Mouse (Mus musculus) intestine, embryonic 14.5 days (tissue): Measurements from ENCODE around the gene Trim15. TPM values are rescaled to one million over a fixed set of nuclear protein-coding genes. Genes with fewer than 3 reads are reported as not detected.

Experiments used
- ATAC-seq: fragments of 200-750 bp; cut with Nextera tagmentation; replicated peaks from 2 replicates; pipeline ENCODE4 v1.8.0; 2017; ENCODE audit warnings: low read depth, moderate number of reproducible peaks, moderate TSS enrichment, moderate library complexity; ENCODE audit not compliant: low FRiP score, low TSS enrichment
- DNase-seq: peaks from one replicate; pipeline ENCODE4 v3.0.0-alpha.2; 2018; ENCODE audit warnings: low spot score
- H3K27ac ChIP-seq: fragments of 300-500 bp; sonication (generic); 2 replicates; pipeline ENCODE4 v1.5.1; 2014; ENCODE audit warnings: low read depth, mild to moderate bottlenecking, control low read depth
- H3K27me3 ChIP-seq: fragments of 300-500 bp; sonication (generic); replicated peaks from 2 replicates; pipeline ENCODE4 v1.6.1; 2014; ENCODE audit warnings: low read length, control low read depth; ENCODE audit not compliant: control insufficient read depth, insufficient read depth
- H3K36me3 ChIP-seq: fragments of 300-500 bp; sonication (generic); 2 replicates; pipeline ENCODE4 v1.6.1; 2014; ENCODE audit warnings: low read length, control low read depth; ENCODE audit not compliant: control insufficient read depth, insufficient read depth
- H3K4me1 ChIP-seq: fragments of 300-500 bp; sonication (generic); replicated peaks from 2 replicates; pipeline ENCODE4 v1.6.1; 2014; ENCODE audit warnings: low read length, control low read depth, mixed read lengths; ENCODE audit not compliant: control insufficient read depth, insufficient read depth
- H3K4me2 ChIP-seq: fragments of 300-500 bp; sonication (generic); 2 replicates; pipeline ENCODE4 v1.6.1; 2014; ENCODE audit warnings: low read length
- H3K4me3 ChIP-seq: fragments of 300-500 bp; sonication (generic); 2 replicates; pipeline ENCODE4 v1.5.1; 2014; ENCODE audit warnings: low read depth, low read length, control low read depth, mixed read lengths
- H3K9ac ChIP-seq: fragments of 300-500 bp; sonication (generic); 2 replicates; pipeline ENCODE4 v1.6.1; 2014; ENCODE audit warnings: mild to moderate bottlenecking, low read length
- H3K9me3 ChIP-seq: fragments of 300-500 bp; sonication (generic); 2 replicates; pipeline ENCODE4 v1.6.1; 2016; ENCODE audit warnings: low read length, control low read depth; ENCODE audit not compliant: control insufficient read depth
- WGBS: fragments of 180-500 bp; shearing (Covaris S2); extraction: QIAGEN DNeasy Blood & Tissue Kit; methylation state at CpG from one replicate; pipeline ENCODE4 v1.1.7; 2014; 5-methylcytosine and 5-hydroxymethylcytosine counted together
- polyA plus RNA-seq: library from polyadenylated mRNA; unstranded; fragments of >200 nt; fragmentation: Nextera tagmentation; extraction: Ambion mirVana; gene quantifications from 2 replicates; pipeline ENCODE4 v1.2.1, GENCODE M21; 2014

The Trim15 gene
- polyA plus RNA-seq, 1 experiment from 2014 or later: 1.3 TPM

DNA sequence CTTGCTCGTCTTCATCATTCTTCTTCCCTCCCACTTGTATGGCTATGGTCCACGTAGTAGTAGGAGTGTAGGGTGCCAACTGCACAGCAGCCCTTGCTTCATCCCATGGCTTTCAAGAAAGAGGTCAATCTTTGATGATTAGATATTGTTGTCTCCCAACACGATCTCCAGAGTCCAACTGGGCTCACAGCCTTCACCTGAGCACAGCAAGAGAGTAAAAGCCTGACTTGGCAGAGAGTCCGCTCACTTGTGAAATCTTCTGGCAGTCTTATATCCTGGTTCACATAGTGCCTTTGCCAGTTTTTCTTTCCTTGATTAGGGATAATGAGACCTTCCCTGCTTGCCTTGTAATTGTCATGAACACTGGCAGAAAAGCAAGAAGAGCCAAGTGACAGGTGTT lies 10.8 kb downstream of the Trim15 start:
- WGBS: 91% methylated on average over 4 of the region's 4 CpGs

GRCm38 (mm10) chr17:36855484-36855883 lies 11.5 kb downstream of the Trim15 start:
- Histone ChIP-seq H3K4me1 (no peaks in the 10 kb centered on the region), H3K36me3 (peaks cover 96% of the 10 kb centered on the region), H3K9me3 (no peaks in the 10 kb centered on the region), H3K27me3 (no peaks in the 10 kb centered on the region), H3K4me2 (no peak overlapping the region), H3K27ac (no peak overlapping the region), H3K4me3 (no peak overlapping the region), H3K9ac (no peak overlapping the region)
- DNase-seq (no peak), ATAC-seq (no peak)
- WGBS: 89% methylated on average over 3 of the region's 3 CpGs

More for the DNA sequence above, 10.8 kb downstream of the Trim15 start:
- Histone ChIP-seq H3K9me3 (no peaks in the 10 kb centered on the region), H3K27me3 (no peaks in the 10 kb centered on the region), H3K9ac (no peak overlapping the region), H3K4me1 (no peaks in the 10 kb centered on the region), H3K4me3 (no peak overlapping the region), H3K4me2 (no peak overlapping the region), H3K36me3 (peaks cover 89% of the 10 kb centered on the region), H3K27ac (no peak overlapping the region)
- no peak for ATAC-seq
- no peak for DNase-seq

GRCm38 (mm10) chr17:36851627-36852026 lies 15.4 kb downstream of the Trim15 start:
- Histone ChIP-seq H3K4me3 (no peak overlapping the region), H3K4me1 (no peaks in the 10 kb centered on the region), H3K4me2 (no peak overlapping the region), H3K9me3 (no peaks in the 10 kb centered on the region), H3K36me3 (peaks cover 61% of the 10 kb centered on the region), H3K9ac (no peak overlapping the region), H3K27me3 (no peaks in the 10 kb centered on the region), H3K27ac (no peak overlapping the region)
- DNase-seq (no peak), ATAC-seq (no peak)
- WGBS: 72% methylated on average over 5 of the region's 5 CpGs

DNA sequence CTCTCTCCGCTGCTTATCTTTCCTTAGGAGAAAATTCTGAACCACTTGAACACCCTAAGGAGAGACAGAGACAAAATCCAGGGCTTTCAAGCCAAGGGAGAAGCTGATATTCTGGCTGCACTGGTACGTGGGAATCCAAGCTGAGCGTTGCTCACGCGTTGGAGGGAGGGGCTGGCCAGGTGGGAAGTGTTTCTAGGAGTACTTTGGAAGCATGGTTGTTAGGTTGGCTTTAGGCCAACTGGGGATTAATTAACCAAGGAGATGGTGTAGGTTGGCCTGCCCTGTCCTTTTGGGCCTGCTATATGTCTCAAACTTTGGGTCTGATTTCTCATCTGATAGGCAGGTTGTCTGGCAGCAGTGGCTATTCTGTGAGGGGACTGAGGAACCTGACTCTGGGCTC lies 15.8 kb downstream of the Trim15 start:
- Histone ChIP-seq H3K9ac (no peak overlapping the region), H3K4me2 (no peak overlapping the region), H3K4me3 (no peak overlapping the region), H3K36me3 (peaks cover 57% of the 10 kb centered on the region), H3K9me3 (no peaks in the 10 kb centered on the region), H3K27ac (no peak overlapping the region), H3K27me3 (no peaks in the 10 kb centered on the region), H3K4me1 (no peaks in the 10 kb centered on the region)
- ATAC-seq (peak; percentile 61; the same call in 1 of the 2 replicates), DNase-seq (no peak)
- WGBS: 70% methylated on average over 5 of the region's 5 CpGs

DNA sequence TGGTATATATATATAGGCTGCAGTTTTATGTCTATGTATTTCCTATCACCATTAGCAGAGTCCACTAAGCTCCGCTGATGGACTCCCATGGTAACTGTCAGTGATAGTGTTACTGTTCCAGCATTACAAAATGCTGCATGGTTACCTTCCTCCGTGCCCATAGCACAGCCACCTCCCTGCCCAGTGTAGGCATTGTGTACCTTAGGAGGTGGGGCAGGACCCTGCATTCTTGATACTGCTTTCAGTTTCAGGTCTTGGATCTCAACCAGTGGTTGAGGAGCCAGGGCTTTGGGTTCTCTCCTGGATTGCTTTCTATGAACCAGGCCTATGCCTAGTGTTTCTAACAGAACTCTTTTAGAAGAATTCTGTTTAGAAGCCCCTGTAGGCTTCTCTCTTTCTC lies 17.0 kb downstream of the Trim15 start:
- Histone ChIP-seq H3K4me1 (no peaks in the 10 kb centered on the region), H3K36me3 (peaks cover 46% of the 10 kb centered on the region), H3K27ac (no peak overlapping the region), H3K9me3 (no peaks in the 10 kb centered on the region), H3K27me3 (no peaks in the 10 kb centered on the region), H3K4me3 (no peak overlapping the region), H3K4me2 (no peak overlapping the region), H3K9ac (no peak overlapping the region)
- 0 out of 2 replicates have a peak, but pooled peaks have one; percentile 28 for ATAC-seq
- DNase-seq: no peak
- WGBS: 78% methylated on average over 2 of the region's 2 CpGs

DNA sequence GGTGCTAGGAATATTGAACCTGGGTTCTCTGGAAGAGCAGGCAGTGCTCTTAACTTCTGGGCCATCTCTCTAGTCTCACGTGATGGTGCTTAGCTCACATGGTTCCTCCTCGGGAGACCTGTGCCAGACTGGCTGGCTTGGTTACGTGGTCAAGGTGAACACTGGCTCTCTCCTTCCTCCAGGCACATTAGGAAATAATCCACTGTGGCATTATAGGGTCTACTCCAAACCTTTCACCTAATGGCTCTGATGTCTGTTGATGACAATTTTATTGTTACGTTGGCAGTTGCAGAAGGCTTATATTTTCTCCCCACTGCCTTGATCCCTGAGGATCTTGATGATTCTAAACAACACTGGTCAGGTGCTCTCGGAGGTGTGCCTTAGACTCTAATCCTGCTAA lies 18.1 kb downstream of the Trim15 start:
- DNase-seq (no peak), ATAC-seq (no peak)
- WGBS: 66% methylated on average over 5 of the region's 5 CpGs
- Histone ChIP-seq H3K4me2 (no peak overlapping the region), H3K4me3 (no peak overlapping the region), H3K9ac (no peak overlapping the region), H3K36me3 (peaks cover 36% of the 10 kb centered on the region), H3K4me1 (no peaks in the 10 kb centered on the region), H3K27me3 (no peaks in the 10 kb centered on the region), H3K9me3 (no peaks in the 10 kb centered on the region), H3K27ac (no peak overlapping the region)

- Histone ChIP-seq H3K27me3 (no peaks in the 10 kb centered on the region), H3K27ac (no peak overlapping the region), H3K4me3 (no peak overlapping the region), H3K9me3 (no peaks in the 10 kb centered on the region), H3K4me2 (no peak overlapping the region), H3K36me3 (0 out of 2 replicates have a peak, but pooled peaks cover 5% of the 10 kb centered on the region), H3K9ac (no peak overlapping the region), H3K4me1 (no peaks in the 10 kb centered on the region)
- 79% methylated on average over 1 of the region's 1 CpGs for WGBS
- ATAC-seq: no peak
- no peak for DNase-seq
These were observed 22.3 kb downstream of the Trim15 start for GRCm38 (mm10) chr17:36844725-36845124.

GRCm38 (mm10) chr17:36844286-36844719 lies 22.7 kb downstream of the Trim15 start:
- no peak overlapping the region for H3K4me3 ChIP-seq
- H3K4me2 ChIP-seq: no peak overlapping the region
- no peak overlapping the region for H3K9ac ChIP-seq
- H3K27me3 ChIP-seq: no peaks in the 10 kb centered on the region
- H3K27ac ChIP-seq: no peak overlapping the region
- H3K36me3 ChIP-seq: 0 out of 2 replicates have a peak, but pooled peaks cover 5% of the 10 kb centered on the region
- no peaks in the 10 kb centered on the region for H3K9me3 ChIP-seq
- ATAC-seq (no peak), DNase-seq (no peak)
- no peaks in the 10 kb centered on the region for H3K4me1 ChIP-seq

DNA sequence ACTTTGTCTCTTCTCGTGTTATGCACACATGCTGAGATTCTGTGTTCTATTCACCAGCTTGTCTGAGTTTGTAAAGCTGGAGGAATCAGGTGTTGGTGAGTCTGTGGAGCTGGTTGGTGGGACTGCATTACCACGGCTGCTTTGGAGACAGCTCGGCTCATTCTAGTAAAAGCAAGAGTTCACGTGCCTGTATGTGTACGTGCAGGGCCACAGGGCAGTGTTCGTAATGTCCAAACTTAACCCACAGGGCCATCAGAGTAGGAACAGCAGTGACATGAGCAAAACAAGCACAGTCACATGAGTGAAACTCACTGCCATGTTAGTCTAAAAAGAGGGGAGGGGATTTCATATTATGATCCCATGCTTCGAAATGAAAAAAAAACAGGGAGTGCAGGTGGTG lies 23.3 kb downstream of the Trim15 start:
- H3K4me3 ChIP-seq: no peak overlapping the region
- ATAC-seq (no peak), DNase-seq (no peak)

More for the DNA sequence above, 23.3 kb downstream of the Trim15 start:
- Histone ChIP-seq H3K9me3 (no peaks in the 10 kb centered on the region), H3K27ac (no peak overlapping the region), H3K4me2 (no peak overlapping the region), H3K27me3 (no peaks in the 10 kb centered on the region), H3K36me3 (0 out of 2 replicates have a peak, but pooled peaks cover 8% of the 10 kb centered on the region), H3K9ac (no peak overlapping the region), H3K4me1 (no peaks in the 10 kb centered on the region)
- 82% methylated on average over 7 of the region's 7 CpGs for WGBS
